Mouse (Mus musculus) intestine, postnatal 0 days (tissue): ENCODE data around the gene Nf1. TPM values are rescaled to one million over a fixed set of nuclear protein-coding genes. Genes with fewer than 3 reads are reported as not detected.

Experiments
- ATAC-seq: fragments of 200-750 bp; cut with Nextera tagmentation; 2 replicates; pipeline ENCODE4 v1.8.0; 2017; ENCODE audit warnings: mild to moderate bottlenecking, moderate TSS enrichment, moderate library complexity
- H3K27ac ChIP-seq: fragments of 300-500 bp; sonication (generic); 2 replicates; pipeline ENCODE4 v1.5.1; 2014; ENCODE audit warnings: mild to moderate bottlenecking, low read depth, low read length, moderate library complexity
- H3K27me3 ChIP-seq: fragments of 300-500 bp; sonication (generic); replicated peaks from 2 replicates; pipeline ENCODE4 v1.6.1; 2014; ENCODE audit warnings: low read length, mixed read lengths; ENCODE audit not compliant: control insufficient read depth, insufficient read depth
- H3K36me3 ChIP-seq: fragments of 300-500 bp; sonication (generic); 2 replicates; pipeline ENCODE4 v1.6.1; 2014; ENCODE audit warnings: mild to moderate bottlenecking, moderate library complexity; ENCODE audit not compliant: control insufficient read depth, insufficient read depth
- H3K4me1 ChIP-seq: fragments of 300-500 bp; sonication (generic); replicated peaks from 2 replicates; pipeline ENCODE4 v1.6.1; 2014; ENCODE audit warnings: antibody characterized with exemption, low read length, mixed read lengths; ENCODE audit not compliant: control insufficient read depth, insufficient read depth
- H3K4me2 ChIP-seq: fragments of 300-500 bp; sonication (generic); replicated peaks from 2 replicates; pipeline ENCODE4 v1.6.1; 2014; ENCODE audit warnings: low read depth, mild to moderate bottlenecking, moderate library complexity
- H3K4me3 ChIP-seq: fragments of 300-500 bp; sonication (generic); 2 replicates; pipeline ENCODE4 v1.5.1; 2014; ENCODE audit warnings: low read depth, low read length
- H3K9ac ChIP-seq: fragments of 300-500 bp; sonication (generic); 2 replicates; pipeline ENCODE4 v1.6.1; 2014; ENCODE audit warnings: mild to moderate bottlenecking, low read depth, low read length
- H3K9me3 ChIP-seq: fragments of 300-500 bp; sonication (generic); 2 replicates; pipeline ENCODE4 v1.6.1; 2016; ENCODE audit warnings: mixed run types; ENCODE audit not compliant: control insufficient read depth
- CTCF ChIP-seq: sonication (generic); IDR thresholded peaks from 2 replicates; pipeline ENCODE4 v1.5.1; 2016; ENCODE audit warnings: low read depth, mild to moderate bottlenecking, control low read depth, antibody characterized with exemption, moderate library complexity
- WGBS: fragments of 180-500 bp; shearing (Covaris S2); extraction: QIAGEN DNeasy Blood & Tissue Kit; methylation state at CpG from one replicate; pipeline ENCODE4 v1.1.7; 2014; 5-methylcytosine and 5-hydroxymethylcytosine counted together
- polyA plus RNA-seq: library from polyadenylated mRNA; unstranded; fragments of >200 nt; fragmentation: Nextera tagmentation; extraction: Ambion mirVana; gene quantifications from 2 replicates; pipeline ENCODE4 v1.2.1, GENCODE M21; 2015

Nf1 gene
- polyA plus RNA-seq, 1 experiment from 2014 or later, result 6.3 TPM

DNA sequence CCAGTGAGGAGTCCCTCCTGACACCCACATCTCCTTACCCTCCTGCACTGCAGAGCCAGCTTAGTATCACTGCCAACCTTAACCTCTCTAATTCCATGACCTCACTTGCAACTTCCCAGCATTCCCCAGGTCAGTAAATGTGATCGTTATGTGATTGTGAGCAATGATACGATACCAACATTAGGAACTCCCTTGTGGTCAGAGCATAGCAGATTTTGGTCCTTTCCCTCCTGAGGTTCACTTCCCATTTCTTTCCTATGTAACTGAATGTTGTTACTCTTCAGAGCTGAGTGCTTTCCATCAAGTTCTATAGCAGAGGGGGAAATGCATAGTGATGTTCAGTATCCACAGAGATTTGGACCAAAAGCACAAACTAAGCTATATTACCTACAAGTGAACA, 230.8 kb downstream of the Nf1 start:
- TF ChIP-seq CTCF, result no peak
- Histone ChIP-seq H3K27ac (no peak overlapping the region), H3K9ac (no peak overlapping the region), H3K36me3 (peaks cover 53% of the 10 kb centered on the region), H3K27me3 (no peaks in the 10 kb centered on the region), H3K4me2 (no peak overlapping the region), H3K4me3 (no peak overlapping the region), H3K4me1 (no peaks in the 10 kb centered on the region), H3K9me3 (no peaks in the 10 kb centered on the region)
- ATAC-seq, result no peak
- WGBS, result 94% methylated on average over 2 of the region's 2 CpGs

DNA sequence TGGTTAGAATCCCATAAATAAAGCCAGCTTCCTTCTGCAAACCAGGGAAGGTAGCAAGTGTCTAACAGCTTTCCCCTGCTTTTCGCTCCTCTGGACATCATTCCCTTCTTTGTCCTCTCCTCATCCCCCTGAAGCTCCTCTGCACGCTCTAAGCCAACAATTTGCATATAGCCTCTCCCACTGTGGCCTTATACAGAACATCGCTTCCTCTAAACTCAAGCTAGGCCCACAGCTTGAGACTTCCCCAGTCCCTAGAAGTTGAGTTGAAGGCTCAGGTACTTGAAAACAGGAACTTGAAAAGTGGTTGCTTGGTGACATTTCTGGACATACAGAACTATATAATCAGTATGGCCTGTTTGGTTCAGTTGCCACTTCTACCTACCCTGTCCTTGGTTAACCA, 234.3 kb downstream of the Nf1 start:
- ATAC-seq, result no peak
- H3K4me1 ChIP-seq, result no peaks in the 10 kb centered on the region
- no peak overlapping the region for H3K9ac ChIP-seq
- TF ChIP-seq CTCF, result no peak
- WGBS, result 85% methylated on average over 3 of the region's 3 CpGs
- peaks cover 35% of the 10 kb centered on the region for H3K36me3 ChIP-seq
- H3K4me2 ChIP-seq, result no peak overlapping the region
- no peak overlapping the region for H3K4me3 ChIP-seq
- H3K27ac ChIP-seq, result no peak overlapping the region
- H3K27me3 ChIP-seq, result no peaks in the 10 kb centered on the region
- no peaks in the 10 kb centered on the region for H3K9me3 ChIP-seq

DNA sequence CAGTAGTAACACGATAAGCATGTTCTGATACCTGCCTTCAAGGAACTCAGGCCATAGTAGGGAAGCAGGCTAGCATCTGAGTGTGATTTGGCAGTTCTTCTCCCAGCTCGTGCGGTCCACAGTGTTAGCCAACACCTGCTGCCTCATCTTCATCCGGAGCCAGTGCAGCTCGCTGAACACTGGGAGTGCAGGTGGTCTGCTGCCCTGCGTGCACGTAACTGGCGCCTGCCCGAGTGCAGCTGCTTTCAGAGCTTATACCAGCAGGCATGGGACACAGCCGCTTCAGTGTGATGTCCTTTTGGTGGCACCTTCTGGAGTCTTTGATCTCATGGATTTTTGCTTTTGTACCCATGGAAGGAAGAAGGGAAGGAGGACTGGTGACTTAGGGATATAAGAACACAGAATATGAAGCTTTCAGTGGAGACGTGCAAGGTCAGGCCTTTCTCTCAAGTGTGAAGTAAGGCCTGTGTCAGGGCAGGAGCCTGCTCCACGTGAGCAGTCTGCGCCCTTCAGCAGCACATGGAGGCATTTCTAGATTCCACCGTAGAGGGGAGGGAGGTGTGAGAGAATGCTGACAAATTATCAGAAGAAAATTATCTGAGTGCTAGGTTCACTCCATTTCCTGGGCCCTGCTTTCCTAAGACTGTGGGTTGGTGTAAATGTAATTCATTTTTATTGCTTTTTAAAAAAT, 236.0 kb downstream of the Nf1 start:
- no peaks in the 10 kb centered on the region for H3K9me3 ChIP-seq
- no peak for ATAC-seq
- H3K4me3 ChIP-seq, result no peak overlapping the region
- TF ChIP-seq CTCF, result no peak
- 88% methylated on average over 14 of the region's 14 CpGs for WGBS
- H3K27ac ChIP-seq, result no peak overlapping the region
- no peak overlapping the region for H3K4me2 ChIP-seq
- H3K27me3 ChIP-seq, result no peaks in the 10 kb centered on the region
- H3K9ac ChIP-seq, result no peak overlapping the region
- H3K36me3 ChIP-seq, result peaks cover 32% of the 10 kb centered on the region
- H3K4me1 ChIP-seq, result no peaks in the 10 kb centered on the region

DNA sequence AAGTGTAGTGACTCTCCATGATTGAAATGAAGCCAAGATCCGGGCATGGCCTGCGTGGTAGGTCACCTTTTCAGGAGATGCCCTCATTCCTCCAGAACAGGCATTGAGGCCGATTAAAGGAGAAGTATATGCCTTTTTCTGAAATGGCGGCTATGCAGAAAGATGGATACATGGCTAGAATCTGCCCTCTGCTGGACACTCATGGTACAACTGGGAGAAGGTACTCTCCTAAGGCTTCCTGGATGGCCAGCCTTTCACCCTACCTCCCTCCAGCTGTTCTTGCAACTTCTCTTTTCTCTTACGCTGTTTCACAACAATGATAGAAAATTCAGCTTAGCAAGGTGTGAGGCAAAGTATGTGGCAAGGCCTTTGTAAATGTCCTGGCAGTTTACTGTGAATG, 238.2 kb downstream of the Nf1 start:
- 0 out of 2 replicates have a peak, but pooled peaks have one; percentile 31 for ATAC-seq
- Histone ChIP-seq H3K27ac (no peak overlapping the region), H3K36me3 (peaks cover 22% of the 10 kb centered on the region), H3K27me3 (no peaks in the 10 kb centered on the region), H3K9ac (no peak overlapping the region), H3K9me3 (no peaks in the 10 kb centered on the region), H3K4me1 (no peaks in the 10 kb centered on the region), H3K4me2 (no peak overlapping the region), H3K4me3 (no peak overlapping the region)
- peak; percentile 89 for TF ChIP-seq CTCF
- whole genome bisulfite sequencing, result 53% methylated on average over 5 of the region's 5 CpGs

DNA sequence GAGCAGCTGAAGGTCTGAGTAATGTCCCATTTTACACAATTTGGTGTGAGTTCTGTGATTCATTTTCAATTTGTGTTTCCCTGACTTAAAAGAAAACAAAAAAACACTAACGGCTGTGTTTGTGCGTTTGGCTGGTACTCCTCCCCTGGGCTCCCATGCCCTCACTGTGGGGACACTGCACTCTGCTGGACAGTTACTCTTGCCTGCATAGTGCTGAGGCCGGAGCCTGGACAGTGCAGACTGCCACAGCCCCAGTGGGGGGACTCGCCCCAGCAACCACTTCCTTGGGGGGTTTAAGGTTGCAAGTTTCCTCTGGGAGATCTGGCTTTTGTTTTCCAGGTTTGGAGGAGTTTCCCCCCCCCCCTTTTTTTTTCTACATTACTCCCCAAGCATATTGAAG, 241.2 kb downstream of the Nf1 start:
- Histone ChIP-seq H3K4me2 (no peak overlapping the region), H3K9ac (no peak overlapping the region), H3K27ac (no peak overlapping the region), H3K4me3 (no peak overlapping the region), H3K36me3 (peaks cover 14% of the 10 kb centered on the region), H3K27me3 (no peaks in the 10 kb centered on the region), H3K9me3 (no peaks in the 10 kb centered on the region), H3K4me1 (no peaks in the 10 kb centered on the region)
- no peak for ATAC-seq
- TF ChIP-seq CTCF, result peak; percentile 43
- 53% methylated on average over 4 of the region's 4 CpGs for WGBS

DNA sequence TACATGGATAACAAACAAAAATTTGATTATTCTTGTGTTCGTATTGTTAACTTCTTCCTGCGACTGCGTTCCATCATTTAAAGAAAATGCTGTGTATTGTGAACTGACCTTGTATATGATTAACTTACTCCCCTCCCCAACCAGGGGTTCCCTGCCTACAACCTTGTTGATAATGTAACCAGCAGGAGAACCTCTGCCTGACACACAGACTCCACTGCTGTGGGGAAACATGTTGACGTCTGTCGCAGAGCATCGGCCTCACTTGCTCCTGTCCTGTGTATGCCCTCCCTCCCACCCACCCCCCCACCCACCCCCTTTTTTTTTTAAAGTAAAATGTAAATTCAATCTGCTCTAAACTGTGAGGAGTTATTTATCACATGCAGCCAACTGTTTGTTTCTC, 241.8 kb downstream of the Nf1 start:
- no peak overlapping the region for H3K4me3 ChIP-seq
- peaks cover 14% of the 10 kb centered on the region for H3K36me3 ChIP-seq
- no peak overlapping the region for H3K9ac ChIP-seq
- H3K4me1 ChIP-seq, result no peaks in the 10 kb centered on the region
- no peaks in the 10 kb centered on the region for H3K27me3 ChIP-seq
- H3K27ac ChIP-seq, result no peak overlapping the region
- no peak overlapping the region for H3K4me2 ChIP-seq
- ATAC-seq, result no peak
- WGBS, result 63% methylated on average over 6 of the region's 6 CpGs
- TF ChIP-seq CTCF, result no peak
- no peaks in the 10 kb centered on the region for H3K9me3 ChIP-seq
